In the genomic region with DNA sequence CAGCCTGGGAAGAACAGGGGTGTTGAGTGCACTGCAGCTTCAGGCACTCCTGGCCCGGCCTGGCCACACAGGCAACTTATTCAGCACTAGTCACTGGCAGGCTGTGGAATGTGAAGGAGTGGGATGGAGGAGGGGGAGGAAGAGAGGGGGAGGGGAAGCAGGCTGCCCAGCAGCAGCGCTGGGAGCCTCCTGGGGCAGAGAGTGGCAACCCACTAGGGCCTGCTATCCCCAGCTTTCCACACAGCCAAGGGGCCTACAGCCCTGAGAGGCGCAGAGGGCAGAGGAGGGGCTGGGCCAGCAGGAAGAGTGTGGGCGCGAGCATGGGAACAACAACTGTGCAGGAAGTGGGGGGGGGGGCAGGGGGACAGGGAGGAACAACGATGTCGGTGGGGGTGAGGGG, we compare ENCODE assay signal across 9 mouse cellular contexts. TPM values are rescaled to one million over a fixed set of nuclear protein-coding genes. Genes with fewer than 3 reads are reported as not detected.
DNase-seq lines count a peak whose midpoint lies in the region; ATAC-seq lines count a peak whose summit lies in the region.
"Had no signal": no experiment of that assay in that cellular context is flagged by ENCODE, and none has a peak within 500 bp of the region (broad histone marks: within the 10 kb centered on the region; RNA-seq: fewer than 3 reads in every experiment).

No protein-coding gene starts in this region.

- peak overlapping the region; percentile 51 for H3K4me2 ChIP-seq in heart, embryonic 11.5 days
- peak overlapping the region; percentile 3; the same call in 1 of the 2 replicates for H3K4me2 ChIP-seq in forebrain, embryonic 13.5 days

- H3K4me3 ChIP-seq in heart, embryonic 11.5 days (ENCODE audit: low read depth, low read length), result no peak overlapping the region; the same call in 1 of the 2 replicates
- no peak overlapping the region for H3K4me3 ChIP-seq in forebrain, embryonic 13.5 days
- H3K4me3 ChIP-seq in midbrain, embryonic 10.5 days, result peak overlapping the region; percentile 32

- H3K9ac ChIP-seq in heart, embryonic 11.5 days (ENCODE audit: low read depth, low read length), result peak overlapping the region; percentile 68
- H3K9ac ChIP-seq in forebrain, embryonic 13.5 days, result peak overlapping the region; percentile 22

- H3K4me1 ChIP-seq in heart, embryonic 11.5 days (ENCODE audit: control insufficient read depth, insufficient read depth, low read length), result peaks cover 38% of the 10 kb centered on the region
- H3K4me1 ChIP-seq in forebrain, embryonic 13.5 days, result peaks cover 34% of the 10 kb centered on the region
- peaks cover 54% of the 10 kb centered on the region for H3K4me1 ChIP-seq in midbrain, embryonic 10.5 days

- DNase-seq in heart, adult 8-10 months (ENCODE audit: low spot score), result no peak
- peak; percentile 31 to 50 for DNase-seq in kidney, postnatal 36 days
- DNase-seq in midbrain, embryonic 10.5 days (ENCODE audit: low spot score), result peak; percentile 60
- peak; percentile 76 for DNase-seq in thymus, postnatal 4 days
- no peak for DNase-seq in urinary bladder, adult 18-20 months (ENCODE audit: low spot score in 2 of 2)
- no peak for DNase-seq in urinary bladder, postnatal 14 days (ENCODE audit: low spot score)

- H3K9me3 ChIP-seq in heart, embryonic 11.5 days (replicated peaks; ENCODE audit: control insufficient read depth, low read length), result no peaks in the 10 kb centered on the region
- H3K9me3 ChIP-seq in forebrain, embryonic 13.5 days (replicated peaks), result no peaks in the 10 kb centered on the region
- no peaks in the 10 kb centered on the region for H3K9me3 ChIP-seq in midbrain, embryonic 10.5 days (replicated peaks)
- H3K9me3 ChIP-seq: G1E had no signal

- H3K36me3 ChIP-seq in heart, embryonic 11.5 days (ENCODE audit: control insufficient read depth, insufficient read depth, low read length), result peaks cover 15% of the 10 kb centered on the region; the same call in 1 of the 2 replicates
- peaks cover 45% of the 10 kb centered on the region for H3K36me3 ChIP-seq in forebrain, embryonic 13.5 days (ENCODE audit: poor library complexity, severe bottlenecking)
- peaks cover 62% of the 10 kb centered on the region for H3K36me3 ChIP-seq in midbrain, embryonic 10.5 days

- H3K27me3 ChIP-seq in heart, embryonic 11.5 days (ENCODE audit: control insufficient read depth, insufficient read depth, low read length), result no peaks in the 10 kb centered on the region
- no peaks in the 10 kb centered on the region for H3K27me3 ChIP-seq in forebrain, embryonic 13.5 days
- H3K27me3 ChIP-seq in midbrain, embryonic 10.5 days (ENCODE audit: low read depth, poor library complexity, severe bottlenecking), result no peaks in the 10 kb centered on the region

- under 1% methylated on average over 7 of the region's 7 CpGs for WGBS in heart, embryonic 11.5 days (ENCODE audit: insufficient replicate concordance)
- WGBS in forebrain, embryonic 13.5 days, result 13% methylated on average over 4 of the region's 7 CpGs
- WGBS in midbrain, embryonic 10.5 days, result 17% methylated on average over 7 of the region's 7 CpGs

- peak overlapping the region; percentile 91 for H3K27ac ChIP-seq in heart, embryonic 11.5 days (ENCODE audit: low read depth, low read length)
- H3K27ac ChIP-seq in forebrain, embryonic 13.5 days, result peak overlapping the region; percentile 48
- H3K27ac ChIP-seq in midbrain, embryonic 10.5 days (replicated peaks), result peak overlapping the region; percentile 81

- peak; percentile 69 for ATAC-seq in heart, embryonic 11.5 days (replicated peaks; ENCODE audit: insufficient number of reproducible peaks, low FRiP score, low TSS enrichment)
- ATAC-seq in forebrain, embryonic 13.5 days, result peak; percentile 20; the same call in 1 of the 2 replicates

RNA-seq across cellular contexts. Expression of a gene that starts 3.8 kb away (rescaled TPM):
- 15.4 and 19.3 TPM in 2 replicates for polyA plus RNA-seq in heart, embryonic 11.5 days (2014; fragmentation: Nextera tagmentation; extraction: Ambion mirVana)
- total RNA-seq in heart, adult 8-10 months (2022), result 1 to 10 TPM; 7.1 to 8.1 (median 7.5) TPM
- 21.7 and 26.2 TPM in 2 replicates for polyA plus RNA-seq in forebrain, embryonic 13.5 days (2015; fragmentation: Nextera tagmentation; extraction: Ambion mirVana)
- 33.8 and 34.9 TPM in 2 replicates for polyA plus RNA-seq in midbrain, embryonic 10.5 days (2016; fragmentation: Nextera tagmentation; extraction: Ambion mirVana)

RNA-seq across cellular contexts. Expression of a gene that starts 6.3 kb away (rescaled TPM):
- 2.1 and 2.3 TPM in 2 replicates for polyA plus RNA-seq in heart, embryonic 11.5 days (2014; fragmentation: Nextera tagmentation; extraction: Ambion mirVana)
- total RNA-seq in heart, adult 8-10 months (2022), result 1 to 10 TPM; 2.4 to 3.8 (median 2.8) TPM
- 1.2 and 1.4 TPM in 2 replicates for polyA plus RNA-seq in forebrain, embryonic 13.5 days (2015; fragmentation: Nextera tagmentation; extraction: Ambion mirVana)
- 2.3 and 2.6 TPM in 2 replicates for polyA plus RNA-seq in midbrain, embryonic 10.5 days (2016; fragmentation: Nextera tagmentation; extraction: Ambion mirVana)

RNA-seq across cellular contexts. Expression of a gene that starts 22.7 kb away (rescaled TPM):
- 1.5 and 2.6 TPM in 2 replicates for polyA plus RNA-seq in heart, embryonic 11.5 days (2014; fragmentation: Nextera tagmentation; extraction: Ambion mirVana)
- total RNA-seq in heart, adult 8-10 months (2022), result under 1 TPM; 0.23 to 0.50 (median 0.34) TPM
- 13.1 and 15.5 TPM in 2 replicates for polyA plus RNA-seq in forebrain, embryonic 13.5 days (2015; fragmentation: Nextera tagmentation; extraction: Ambion mirVana)
- polyA plus RNA-seq in midbrain, embryonic 10.5 days (2016; fragmentation: Nextera tagmentation; extraction: Ambion mirVana), result 9.5 and 10.8 TPM in 2 replicates

RNA-seq across cellular contexts. Expression of a gene that starts 41.5 kb away (rescaled TPM):
- 105 and 119 TPM in 2 replicates for polyA plus RNA-seq in heart, embryonic 11.5 days (2014; fragmentation: Nextera tagmentation; extraction: Ambion mirVana)
- 10 to 100 TPM; 71.9 to 95.2 (median 81.1) TPM for total RNA-seq in heart, adult 8-10 months (2022)
- 147 and 169 TPM in 2 replicates for polyA plus RNA-seq in forebrain, embryonic 13.5 days (2015; fragmentation: Nextera tagmentation; extraction: Ambion mirVana)
- polyA plus RNA-seq in midbrain, embryonic 10.5 days (2016; fragmentation: Nextera tagmentation; extraction: Ambion mirVana), result 242 and 245 TPM in 2 replicates

RNA-seq across cellular contexts. Expression of a gene that starts 53.3 kb away (rescaled TPM):
- 6.3 and 7.6 TPM in 2 replicates for polyA plus RNA-seq in heart, embryonic 11.5 days (2014; fragmentation: Nextera tagmentation; extraction: Ambion mirVana)
- 1 to 10 TPM; 6.0 to 9.7 (median 8.9) TPM for total RNA-seq in heart, adult 8-10 months (2022)
- polyA plus RNA-seq in forebrain, embryonic 13.5 days (2015; fragmentation: Nextera tagmentation; extraction: Ambion mirVana), result 4.2 and 4.6 TPM in 2 replicates
- 1.8 and 2.2 TPM in 2 replicates for polyA plus RNA-seq in midbrain, embryonic 10.5 days (2016; fragmentation: Nextera tagmentation; extraction: Ambion mirVana)

Comparison
In these comparisons a context has a peak if more than half of its experiments do, and no peak if none do; other contexts are left out.
1. DNase-seq: peak in kidney, postnatal 36 days (2 of 2), midbrain, embryonic 10.5 days (single experiment) and thymus, postnatal 4 days (single experiment); none in heart, adult 8-10 months (single experiment), urinary bladder, adult 18-20 months (0 of 2) and urinary bladder, postnatal 14 days (single experiment).
2. Peak in every context shown above with its lines, with median percentiles within 50 percentile points of each other: H3K27ac ChIP-seq.